Mouse (Mus musculus) hindbrain, embryonic 16.5 days (tissue): ENCODE data around the gene Zfp408. TPM values are rescaled to one million over a fixed set of nuclear protein-coding genes. Genes with fewer than 3 reads are reported as not detected.

Experiments used
- ATAC-seq: fragments of 200-750 bp; cut with Nextera tagmentation; 2 replicates; pipeline ENCODE4 v1.8.0; 2017; ENCODE audit warnings: moderate TSS enrichment, moderate library complexity
- H3K27ac ChIP-seq: fragments of 300-500 bp; sonication (generic); 2 replicates; pipeline ENCODE4 v1.5.1; 2014; ENCODE audit warnings: low read depth, mild to moderate bottlenecking, control low read depth, low read length, moderate library complexity
- H3K27me3 ChIP-seq: fragments of 300-500 bp; sonication (generic); replicated peaks from 2 replicates; pipeline ENCODE4 v1.6.1; 2014; ENCODE audit warnings: low read length; ENCODE audit not compliant: control insufficient read depth, insufficient read depth
- H3K36me3 ChIP-seq: fragments of 300-500 bp; sonication (generic); 2 replicates; pipeline ENCODE4 v1.6.1; 2014; ENCODE audit warnings: mild to moderate bottlenecking, low read length, moderate library complexity, mixed read lengths; ENCODE audit not compliant: control insufficient read depth, insufficient read depth
- H3K4me1 ChIP-seq: fragments of 300-500 bp; sonication (generic); 2 replicates; pipeline ENCODE4 v1.6.1; 2014; ENCODE audit warnings: low read depth, low read length; ENCODE audit not compliant: control insufficient read depth, insufficient read depth
- H3K4me2 ChIP-seq: fragments of 300-500 bp; sonication (generic); 2 replicates; pipeline ENCODE4 v1.6.1; 2014; ENCODE audit warnings: mild to moderate bottlenecking, low read length, control low read depth, moderate library complexity
- H3K4me3 ChIP-seq: fragments of 300-500 bp; sonication (generic); 2 replicates; pipeline ENCODE4 v1.5.1; 2014; ENCODE audit warnings: mild to moderate bottlenecking, low read length, control low read depth, moderate library complexity
- H3K9ac ChIP-seq: fragments of 300-500 bp; sonication (generic); 2 replicates; pipeline ENCODE4 v1.6.1; 2014; ENCODE audit warnings: low read depth, mild to moderate bottlenecking, control low read depth, low read length, moderate library complexity
- H3K9me3 ChIP-seq: fragments of 300-500 bp; sonication (generic); 2 replicates; pipeline ENCODE4 v1.6.1; 2014; ENCODE audit warnings: mild to moderate bottlenecking, low read length, moderate library complexity; ENCODE audit not compliant: control insufficient read depth
- WGBS: fragments of 180-500 bp; shearing (Covaris S2); extraction: QIAGEN DNeasy Blood & Tissue Kit; methylation state at CpG from one replicate; pipeline ENCODE4 v1.1.7; 2014; 5-methylcytosine and 5-hydroxymethylcytosine counted together
- polyA plus RNA-seq: library from polyadenylated mRNA; unstranded; fragments of >200 nt; fragmentation: Nextera tagmentation; extraction: Ambion mirVana; gene quantifications from 2 replicates; pipeline ENCODE4 v1.2.1, GENCODE M21; 2015

Gene Zfp408
- polyA plus RNA-seq, 1 experiment from 2014 or later: 9.9 TPM

DNA sequence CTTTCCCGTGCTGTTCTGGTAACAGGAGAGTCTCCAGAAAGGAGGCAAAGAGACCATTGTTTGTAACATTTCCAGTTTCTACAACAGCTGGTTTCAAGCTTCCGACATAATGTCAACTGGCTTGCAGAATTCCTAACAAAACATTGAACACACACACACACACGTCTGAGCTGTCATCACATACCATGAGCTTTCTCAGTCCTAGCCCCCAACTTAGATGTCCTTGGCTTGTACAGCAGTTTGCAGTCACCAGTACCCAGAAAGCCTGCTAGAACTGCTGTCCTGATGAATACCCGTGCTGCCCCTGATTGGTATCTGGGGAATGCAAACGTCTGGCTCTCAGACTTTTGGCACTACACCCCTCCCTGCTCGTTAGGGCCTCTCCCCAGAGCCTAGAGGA, 6.2 kb upstream of the Zfp408 start:
- Histone ChIP-seq H3K4me2 (no peak overlapping the region), H3K27me3 (no peaks in the 10 kb centered on the region), H3K4me1 (peaks cover 8% of the 10 kb centered on the region), H3K9me3 (no peaks in the 10 kb centered on the region), H3K27ac (no peak overlapping the region), H3K4me3 (no peak overlapping the region), H3K36me3 (peaks cover 26% of the 10 kb centered on the region), H3K9ac (no peak overlapping the region)
- no peak for ATAC-seq
- WGBS: 76% methylated on average over 6 of the region's 6 CpGs

DNA sequence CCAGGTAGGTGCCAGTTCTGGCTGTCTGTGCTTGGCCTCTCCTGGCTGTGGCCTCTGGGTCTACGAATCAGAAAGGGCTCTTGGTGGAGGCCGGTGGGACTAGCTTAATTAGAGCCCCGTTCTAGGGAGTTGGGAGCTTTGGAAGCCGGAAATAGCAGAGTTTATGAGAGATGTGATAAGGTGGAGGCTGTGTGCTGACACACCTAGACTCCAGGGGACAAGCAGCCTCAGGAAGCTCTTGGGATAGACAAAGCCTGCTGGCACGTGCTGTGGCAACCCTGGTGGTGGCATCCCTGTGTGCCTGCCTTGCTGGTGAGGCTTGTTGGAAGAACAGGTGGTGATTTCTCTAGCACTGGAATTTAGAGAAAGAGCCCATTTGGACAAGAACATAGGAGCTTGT, 5.8 kb upstream of the Zfp408 start:
- H3K9ac ChIP-seq: no peak overlapping the region
- H3K4me3 ChIP-seq: no peak overlapping the region
- no peaks in the 10 kb centered on the region for H3K9me3 ChIP-seq
- H3K27ac ChIP-seq: no peak overlapping the region
- H3K27me3 ChIP-seq: no peaks in the 10 kb centered on the region
- ATAC-seq: no peak
- H3K4me1 ChIP-seq: peaks cover 11% of the 10 kb centered on the region
- H3K4me2 ChIP-seq: no peak overlapping the region
- peaks cover 26% of the 10 kb centered on the region for H3K36me3 ChIP-seq
- 91% methylated on average over 5 of the region's 5 CpGs for WGBS

- Histone ChIP-seq H3K4me1 (peaks cover 18% of the 10 kb centered on the region), H3K27me3 (no peaks in the 10 kb centered on the region), H3K9me3 (no peaks in the 10 kb centered on the region), H3K36me3 (peaks cover 19% of the 10 kb centered on the region), H3K27ac (no peak overlapping the region), H3K9ac (no peak overlapping the region), H3K4me3 (no peak overlapping the region), H3K4me2 (no peak overlapping the region)
- ATAC-seq: no peak
- WGBS: 52% methylated on average over 6 of the region's 6 CpGs
Measured at GRCm38 (mm10) chr2:91652863-91653262, 3.3 kb upstream of the Zfp408 start.

DNA sequence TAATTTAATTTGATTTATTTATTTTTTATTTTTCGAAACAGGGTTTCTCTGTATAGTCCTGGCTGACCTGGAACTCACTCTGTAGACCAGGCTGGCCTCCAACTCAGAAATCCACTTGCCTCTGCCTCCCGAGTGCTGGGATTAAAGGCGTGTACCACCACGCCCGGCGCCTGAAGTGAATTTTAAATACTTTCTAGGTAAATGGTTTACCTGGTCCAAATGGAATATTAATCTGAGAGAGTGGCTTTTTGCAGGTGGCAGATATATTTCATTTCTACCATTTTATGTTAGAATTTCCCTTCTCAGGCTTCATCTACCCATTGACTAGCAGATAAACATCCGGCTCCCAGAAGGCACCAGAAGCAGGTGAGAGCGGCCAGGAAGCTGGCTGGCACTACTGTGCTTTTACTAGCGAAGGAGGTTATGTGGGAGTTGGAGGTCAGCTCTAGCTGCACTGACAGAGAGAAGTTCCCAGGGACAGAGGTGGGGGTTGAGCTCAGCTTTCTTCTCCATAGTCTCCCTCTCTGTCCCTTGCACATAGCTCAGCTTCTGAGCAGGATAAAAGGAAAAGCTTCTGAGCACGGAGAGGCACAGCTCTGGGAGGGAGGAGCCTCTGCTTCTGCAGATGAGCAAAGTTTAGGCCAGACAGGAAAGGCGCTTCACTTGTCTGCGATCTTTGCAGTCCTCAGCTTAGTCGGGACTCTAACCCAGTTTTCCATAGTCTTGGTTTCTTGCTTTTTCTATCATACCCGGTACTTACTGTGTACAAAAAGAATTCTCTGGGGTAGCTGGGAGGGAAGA, 2.1 kb upstream of the Zfp408 start:
- Histone ChIP-seq H3K4me2 (no peak overlapping the region), H3K9ac (no peak overlapping the region), H3K36me3 (peaks cover 18% of the 10 kb centered on the region), H3K4me3 (no peak overlapping the region), H3K27me3 (no peaks in the 10 kb centered on the region), H3K4me1 (peaks cover 18% of the 10 kb centered on the region), H3K27ac (no peak overlapping the region), H3K9me3 (no peaks in the 10 kb centered on the region)
- 87% methylated on average over 14 of the region's 14 CpGs for WGBS
- ATAC-seq: no peak

- H3K9ac ChIP-seq: peak overlapping the region; percentile 76
- peak overlapping the region; percentile 80 for H3K27ac ChIP-seq
- peaks cover 20% of the 10 kb centered on the region for H3K36me3 ChIP-seq
- WGBS: 17% methylated on average over 16 of the region's 16 CpGs
- no peaks in the 10 kb centered on the region for H3K27me3 ChIP-seq
- peak overlapping the region; percentile 71 for H3K4me2 ChIP-seq
- no peaks in the 10 kb centered on the region for H3K9me3 ChIP-seq
- peak; percentile 60 for ATAC-seq
- H3K4me1 ChIP-seq: peaks cover 18% of the 10 kb centered on the region
- H3K4me3 ChIP-seq: peak overlapping the region; percentile 61
Measured at GRCm38 (mm10) chr2:91650360-91650995, 887 bp upstream of the Zfp408 start.

DNA sequence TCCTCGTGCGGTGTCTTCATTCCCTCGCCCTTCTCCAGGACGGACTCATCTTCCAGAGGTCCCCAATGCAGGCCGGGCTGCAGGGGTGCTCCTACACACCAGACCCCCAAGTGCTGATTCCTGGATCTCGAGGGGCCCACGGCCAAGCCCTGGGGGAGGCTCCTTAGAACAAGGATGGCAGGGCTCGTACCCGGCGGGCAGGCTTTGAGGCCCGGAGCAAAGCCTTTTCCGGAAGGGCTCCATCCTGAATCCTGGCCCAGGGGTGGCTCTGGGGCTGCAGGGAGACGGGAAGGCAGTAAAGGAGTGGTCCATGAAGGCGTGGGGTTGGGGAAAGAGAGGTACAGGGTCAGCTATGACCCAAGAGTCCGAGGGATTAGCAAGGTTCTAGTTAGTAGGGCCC, 439 bp downstream of the Zfp408 start:
- ATAC-seq: peak; percentile 18
- H3K4me2 ChIP-seq: peak overlapping the region; percentile 94
- 3% methylated on average over 15 of the region's 15 CpGs for WGBS

DNA sequence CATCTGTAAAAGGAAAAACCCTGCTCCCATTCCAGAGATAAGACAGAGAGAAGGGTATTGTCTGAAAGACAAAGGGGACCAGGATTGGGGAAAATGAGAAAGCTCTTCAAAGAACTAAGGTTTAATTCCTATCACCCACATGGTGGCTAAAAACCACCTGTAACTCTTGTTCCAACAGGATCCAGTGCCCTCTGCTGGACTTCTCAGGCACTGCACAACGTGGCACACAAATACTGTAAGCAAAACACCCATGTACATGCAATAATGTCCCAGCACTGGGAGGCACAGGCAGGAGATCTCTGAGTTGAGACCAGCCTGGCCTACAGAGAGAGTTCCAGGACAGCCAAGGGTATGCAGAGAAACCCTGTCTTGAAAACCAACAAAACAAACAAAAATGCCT, 2.9 kb downstream of the Zfp408 start:
- H3K4me3 ChIP-seq: no peak overlapping the region
- H3K27me3 ChIP-seq: no peaks in the 10 kb centered on the region
- no peak overlapping the region for H3K27ac ChIP-seq
- no peak overlapping the region for H3K4me2 ChIP-seq
- H3K9ac ChIP-seq: no peak overlapping the region
- peaks cover 13% of the 10 kb centered on the region for H3K4me1 ChIP-seq
- WGBS: 32% methylated on average over 1 of the region's 1 CpGs
- H3K36me3 ChIP-seq: peaks cover 32% of the 10 kb centered on the region
- no peak for ATAC-seq
- no peaks in the 10 kb centered on the region for H3K9me3 ChIP-seq

More for the DNA sequence above, 439 bp downstream of the Zfp408 start:
- Histone ChIP-seq H3K27me3 (no peaks in the 10 kb centered on the region), H3K9ac (peak overlapping the region; percentile 77), H3K9me3 (no peaks in the 10 kb centered on the region), H3K4me1 (peaks cover 18% of the 10 kb centered on the region), H3K36me3 (peaks cover 32% of the 10 kb centered on the region), H3K4me3 (peak overlapping the region; percentile 61), H3K27ac (peak overlapping the region; percentile 80)

DNA sequence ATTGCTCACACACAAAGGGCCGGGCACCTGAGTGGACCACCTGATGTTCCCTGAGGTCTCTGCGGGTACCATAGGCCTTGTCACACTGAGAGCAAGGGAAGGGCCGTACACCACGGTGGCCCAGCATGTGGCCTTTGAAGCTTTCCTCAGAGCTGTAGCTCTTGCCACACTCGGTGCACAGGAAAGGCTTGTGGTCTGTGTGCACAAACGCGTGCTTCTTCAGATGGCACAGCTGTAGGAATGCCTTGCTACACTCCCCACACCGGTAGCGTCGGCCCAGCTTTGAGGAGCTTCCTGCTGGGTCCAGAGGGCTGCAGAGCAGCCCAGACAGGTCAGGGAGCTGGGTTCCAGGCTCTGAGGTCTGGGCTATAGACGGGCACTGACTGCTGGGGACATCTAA, 3.8 kb downstream of the Zfp408 start:
- no peak overlapping the region for H3K9ac ChIP-seq
- H3K27me3 ChIP-seq: no peaks in the 10 kb centered on the region
- WGBS: 95% methylated on average over 11 of the region's 11 CpGs
- ATAC-seq: no peak
- H3K4me3 ChIP-seq: no peak overlapping the region
- no peaks in the 10 kb centered on the region for H3K9me3 ChIP-seq
- H3K36me3 ChIP-seq: peaks cover 32% of the 10 kb centered on the region
- H3K4me1 ChIP-seq: peaks cover 9% of the 10 kb centered on the region
- H3K4me2 ChIP-seq: no peak overlapping the region
- H3K27ac ChIP-seq: no peak overlapping the region

- Histone ChIP-seq H3K36me3 (peaks cover 32% of the 10 kb centered on the region), H3K27ac (no peak overlapping the region), H3K9me3 (no peaks in the 10 kb centered on the region), H3K9ac (no peak overlapping the region), H3K4me2 (no peak overlapping the region), H3K27me3 (no peaks in the 10 kb centered on the region), H3K4me3 (no peak overlapping the region), H3K4me1 (peaks cover 7% of the 10 kb centered on the region)
- WGBS: 96% methylated on average over 15 of the region's 15 CpGs
- no peak for ATAC-seq
Measured at GRCm38 (mm10) chr2:91645354-91645753, 4.2 kb downstream of the Zfp408 start.
